Mouse (Mus musculus): ENCODE results near the gene Gng2. TPM values are rescaled to one million over a fixed set of nuclear protein-coding genes. Genes with fewer than 3 reads are reported as not detected.
A peak's percentile ranks its signal among the peaks of the same experiment; 100 is the strongest.

The Gng2 gene
- total and polyA plus RNA-seq, 3 experiments = 3.3 to 17.2 TPM; not detected in 1

DNA sequence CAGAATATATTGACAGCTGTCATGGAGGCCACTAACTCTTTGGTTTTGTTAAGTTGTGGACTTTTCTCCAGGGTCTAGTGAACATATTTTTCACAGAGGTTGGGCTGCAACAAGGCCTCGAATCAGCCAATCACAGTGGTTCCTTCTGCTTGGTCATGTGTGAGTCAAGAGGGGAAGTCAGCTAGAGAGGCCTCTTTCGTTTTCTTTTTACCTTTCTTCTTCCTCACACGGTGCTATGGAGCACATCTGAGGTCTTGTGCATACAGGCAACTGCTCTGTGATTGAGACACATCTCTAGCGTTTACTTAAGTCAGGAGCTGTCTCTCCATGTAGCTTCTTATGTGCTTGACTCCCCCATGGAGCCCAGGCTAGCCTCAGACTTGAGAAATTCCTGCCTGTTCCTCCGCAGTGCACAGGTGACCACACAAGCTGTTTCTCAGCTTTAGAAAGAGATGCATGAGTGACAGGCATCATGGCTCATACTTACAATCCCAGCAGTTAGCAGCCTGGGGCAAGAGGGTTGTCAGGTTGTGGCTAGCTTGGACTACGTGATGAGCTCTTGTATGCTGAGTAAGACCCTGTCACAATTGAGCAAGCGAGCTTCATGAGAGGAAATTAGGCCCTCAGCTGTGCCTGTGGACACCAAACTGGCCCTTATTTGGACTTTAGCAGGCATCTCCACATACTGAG is 9.0 kb downstream of the Gng2 start:
- Histone ChIP-seq H3K79me2 (ENCODE audit: control insufficient read depth, insufficient read depth, low read length, poor library complexity) (peaks cover 1% of the 10 kb centered on the region; the same call in 1 of the 2 replicates), H3K27me3 (ENCODE audit: control insufficient read depth in 1 of 2, insufficient read depth in 2 of 2, low read length in 2 of 2) (no peaks in the 10 kb centered on the region), H3K9ac (ENCODE audit: control insufficient read depth, low read depth, low read length, poor library complexity, severe bottlenecking) (peak overlapping the region; percentile 45), H3K27ac (ENCODE audit: control insufficient read depth, low read depth, low read length) (peak overlapping the region; percentile 28; the same call in 1 of the 2 replicates), H3K4me3 (ENCODE audit: control insufficient read depth in 1 of 2, insufficient read depth in 1 of 2, low read depth in 2 of 2, low read length in 2 of 2) (peak overlapping the region; percentile 47 to 69), H3K9me3 (replicated peaks; ENCODE audit: insufficient read depth, low read length) (no peaks in the 10 kb centered on the region), H3K4me1 (ENCODE audit: control insufficient read depth in 1 of 2, insufficient read depth in 2 of 2, low read length in 2 of 2) (peaks cover 12 to 45% of the 10 kb centered on the region in 2 experiments), H3K36me3 (ENCODE audit: control insufficient read depth in 1 of 2, insufficient read depth in 2 of 2, low read length in 2 of 2) (peaks cover 0 to 35% of the 10 kb centered on the region in 2 experiments; a peak in 2 of 4 replicates)
- peak; percentile 75 for DNase-seq (ENCODE audit: low read depth, low spot score)
- TF ChIP-seq NRF1 (IDR thresholded peaks at IDR 0.05; ENCODE audit: insufficient read depth, low read depth, low read length, poor library complexity, severe bottlenecking) = no peak
- TF ChIP-seq USF1 (IDR thresholded peaks at IDR 0.05; ENCODE audit: low read depth, low read length) = peak; percentile 67
- no peak for TF ChIP-seq JUND (IDR thresholded peaks at IDR 0.05; ENCODE audit: low read depth, low read length)
- TF ChIP-seq ZKSCAN1 (IDR thresholded peaks at IDR 0.05; ENCODE audit: low read depth, low read length) = no peak
- TF ChIP-seq POLR2AphosphoS2 (IDR thresholded peaks at IDR 0.05; ENCODE audit: low read length) = no peak
- no peak for TF ChIP-seq RAD21 (IDR thresholded peaks at IDR 0.05; ENCODE audit: low read depth, low read length)
- no peak for TF ChIP-seq E2F4 (IDR thresholded peaks at IDR 0.05; ENCODE audit: borderline replicate concordance, low read depth, low read length)
- TF ChIP-seq RCOR1 (IDR thresholded peaks at IDR 0.05; ENCODE audit: low read depth, low read length) = no peak
- TF ChIP-seq CTCF (IDR thresholded peaks at IDR 0.05 in 2 of 3, conservative IDR thresholded peaks at IDR 0.05 in 1 of 3; ENCODE audit: control insufficient read depth in 1 of 3, insufficient read depth in 1 of 3, low read depth in 2 of 3, low read length in 3 of 3, poor library complexity in 1 of 3, severe bottlenecking in 1 of 3) = no peak
- TF ChIP-seq NELFE (IDR thresholded peaks at IDR 0.05; ENCODE audit: low read depth, low read length) = 0 out of 2 replicates have a peak, but pooled peaks have one; percentile 27
- no peak for TF ChIP-seq MEF2A (IDR thresholded peaks at IDR 0.05; ENCODE audit: extremely low read depth, insufficient replicate concordance, low read depth, low read length, poor library complexity, severe bottlenecking)
- peak; percentile 41; the same call in 1 of the 2 replicates for TF ChIP-seq TBP (IDR thresholded peaks at IDR 0.05; ENCODE audit: low read depth, low read length)
- TF ChIP-seq GATA1 (IDR thresholded peaks at IDR 0.05; ENCODE audit: low read depth, low read length) = no peak
- TF ChIP-seq MAFK (IDR thresholded peaks at IDR 0.05; ENCODE audit: borderline replicate concordance, low read depth, low read length) = no peak
- TF ChIP-seq SIN3A (IDR thresholded peaks at IDR 0.05; ENCODE audit: low read length) = no peak
- TF ChIP-seq GABPA (IDR thresholded peaks at IDR 0.05; ENCODE audit: low read depth, low read length) = no peak
- peak; percentile 55; the same call in 1 of the 2 replicates for TF ChIP-seq HCFC1 (IDR thresholded peaks at IDR 0.05; ENCODE audit: low read depth, low read length)
- no peak for TF ChIP-seq TCF12 (IDR thresholded peaks at IDR 0.05; ENCODE audit: low read depth, low read length)
- TF ChIP-seq EP300 (IDR thresholded peaks at IDR 0.05; ENCODE audit: low read depth in 1 of 2, low read length in 2 of 2) = peak in 1 of 2 experiments; percentile 43; a peak in 2 of 4 replicates
- TF ChIP-seq BHLHE40 (IDR thresholded peaks at IDR 0.05; ENCODE audit: borderline replicate concordance, low read depth, low read length) = no peak
- no peak for TF ChIP-seq ZC3H11A (IDR thresholded peaks at IDR 0.05; ENCODE audit: low read depth, low read length)
- no peak for TF ChIP-seq MYC (IDR thresholded peaks at IDR 0.05; ENCODE audit: low read depth, low read length)
- no peak for TF ChIP-seq POLR2AphosphoS5 (IDR thresholded peaks at IDR 0.05; ENCODE audit: borderline replicate concordance, low read depth, low read length)
- TF ChIP-seq MYB (IDR thresholded peaks at IDR 0.05; ENCODE audit: low read depth, low read length) = no peak
- TF ChIP-seq ETS1 (IDR thresholded peaks at IDR 0.05; ENCODE audit: low read depth, low read length) = no peak
- no peak for TF ChIP-seq ZNF384 (IDR thresholded peaks at IDR 0.05; ENCODE audit: low read depth, low read length)
- TF ChIP-seq CHD1 (IDR thresholded peaks at IDR 0.05; ENCODE audit: low read depth, low read length) = no peak
- no peak for TF ChIP-seq KAT2A (conservative IDR thresholded peaks at IDR 0.05; ENCODE audit: low read depth, low read length)
- TF ChIP-seq USF2 (IDR thresholded peaks at IDR 0.05; ENCODE audit: borderline replicate concordance in 1 of 2, insufficient read depth in 1 of 2, low read depth in 1 of 2, low read length in 2 of 2) = no peak
- TF ChIP-seq POLR2A (IDR thresholded peaks at IDR 0.05; ENCODE audit: control insufficient read depth in 1 of 2, insufficient read depth in 1 of 2, low read depth in 1 of 2, low read length in 2 of 2, poor library complexity in 1 of 2) = peak in 1 of 2 experiments; percentile 46; a peak in 2 of 4 replicates
- no peak for TF ChIP-seq SMC3 (IDR thresholded peaks at IDR 0.05; ENCODE audit: low read depth, low read length)
- TF ChIP-seq CHD2 (IDR thresholded peaks at IDR 0.05; ENCODE audit: low read length) = no peak
- TF ChIP-seq MXI1 (IDR thresholded peaks at IDR 0.05; ENCODE audit: low read depth, low read length) = no peak
